Comparison of ENCODE assay signal across 14 mouse cellular contexts in the genomic region with DNA sequence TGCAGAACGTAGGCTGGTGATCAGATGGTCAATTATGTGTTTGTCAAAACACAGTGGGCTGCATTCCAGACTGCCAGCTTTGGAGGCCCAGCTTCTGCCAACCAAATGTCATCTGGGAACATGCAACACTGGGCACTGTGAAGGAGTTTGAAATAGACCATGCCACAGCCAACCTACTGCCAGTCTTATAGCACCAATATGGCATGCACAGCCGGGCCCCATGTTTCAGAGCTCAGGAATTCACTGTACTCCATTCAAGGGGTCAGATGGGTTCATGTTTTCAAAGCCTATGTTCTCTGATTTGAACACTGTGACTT.
DNase-seq lines count a peak whose midpoint lies in the region; ATAC-seq and TF ChIP-seq lines count a peak whose summit lies in the region.
"Had no signal": no experiment of that assay in that cellular context is flagged by ENCODE, and none has a peak within 500 bp of the region (broad histone marks: within the 10 kb centered on the region; RNA-seq: fewer than 3 reads in every experiment).

No protein-coding gene starts in this region.

- no peak overlapping the region for H3K4me3 ChIP-seq in heart, postnatal 0 days (ENCODE audit: low read depth, low read length)
- no peak overlapping the region for H3K4me3 ChIP-seq in intestine, embryonic 15.5 days (replicated peaks)
- H3K4me3 ChIP-seq: embryonic facial prominence, embryonic 12.5 days; megakaryocyte, embryonic 14.5 days; neural tube, embryonic 12.5 days had no signal

- no peak for TF ChIP-seq CTCF in heart, postnatal 0 days (IDR thresholded peaks at IDR 0.05; ENCODE audit: low read depth)

- H3K36me3 ChIP-seq in heart, postnatal 0 days (replicated peaks; ENCODE audit: control insufficient read depth, insufficient read depth, low read length): no peaks in the 10 kb centered on the region
- H3K36me3 ChIP-seq in intestine, embryonic 15.5 days: no peaks in the 10 kb centered on the region
- H3K36me3 ChIP-seq: embryonic facial prominence, embryonic 12.5 days; neural tube, embryonic 12.5 days had no signal

- peaks cover 21% of the 10 kb centered on the region for H3K4me1 ChIP-seq in heart, postnatal 0 days (ENCODE audit: control insufficient read depth, insufficient read depth)
- no peaks in the 10 kb centered on the region for H3K4me1 ChIP-seq in intestine, embryonic 15.5 days (replicated peaks)
- H3K4me1 ChIP-seq: megakaryocyte, embryonic 14.5 days had no signal

- no peaks in the 10 kb centered on the region for H3K27me3 ChIP-seq in heart, postnatal 0 days (ENCODE audit: control insufficient read depth, insufficient read depth, low read length)
- no peaks in the 10 kb centered on the region for H3K27me3 ChIP-seq in intestine, embryonic 15.5 days (replicated peaks)
- H3K27me3 ChIP-seq: embryonic facial prominence, embryonic 12.5 days; megakaryocyte, embryonic 14.5 days; neural tube, embryonic 12.5 days had no signal

- WGBS in heart, postnatal 0 days: 41% methylated on average over 2 of the region's 2 CpGs
- WGBS in intestine, embryonic 15.5 days: 79% methylated on average over 2 of the region's 2 CpGs

- H3K27ac ChIP-seq in heart, postnatal 0 days (ENCODE audit: low read depth): 0 out of 2 replicates have a peak overlapping the region, but pooled peaks have one; percentile 21
- no peak overlapping the region for H3K27ac ChIP-seq in intestine, embryonic 15.5 days
- H3K27ac ChIP-seq: embryonic facial prominence, embryonic 12.5 days; neural tube, embryonic 12.5 days had no signal

- no peak overlapping the region for H3K9ac ChIP-seq in heart, postnatal 0 days (replicated peaks; ENCODE audit: low read depth, low read length)
- no peak overlapping the region for H3K9ac ChIP-seq in intestine, embryonic 15.5 days
- H3K9ac ChIP-seq: embryonic facial prominence, embryonic 12.5 days; neural tube, embryonic 12.5 days had no signal

- no peak overlapping the region for H3K4me2 ChIP-seq in heart, postnatal 0 days (ENCODE audit: low read depth, low read length)
- no peak overlapping the region for H3K4me2 ChIP-seq in intestine, embryonic 15.5 days (replicated peaks)
- H3K4me2 ChIP-seq: embryonic facial prominence, embryonic 12.5 days; neural tube, embryonic 12.5 days had no signal

- peak; percentile 33 for DNase-seq in gastrocnemius, postnatal 10 days
- no peak for DNase-seq in gastrocnemius, postnatal 36 days
- DNase-seq in Muller cell, postnatal 12 days (ENCODE audit: inconsistent ontology term): peak; percentile 85
- peak; percentile 74 for DNase-seq in cerebellum, adult 11 months
- DNase-seq in heart, postnatal 0 days (ENCODE audit: low spot score): no peak
- DNase-seq in lung, postnatal 10 days: no peak
- DNase-seq: kidney, postnatal 14 days; thymus, postnatal 36 days had no signal

- no peaks in the 10 kb centered on the region for H3K9me3 ChIP-seq in heart, postnatal 0 days (replicated peaks; ENCODE audit: control insufficient read depth, low read length)
- H3K9me3 ChIP-seq in intestine, embryonic 15.5 days: no peaks in the 10 kb centered on the region
- H3K9me3 ChIP-seq: embryonic facial prominence, embryonic 12.5 days; megakaryocyte, embryonic 14.5 days; neural tube, embryonic 12.5 days had no signal

- ATAC-seq in heart, postnatal 0 days (ENCODE audit: insufficient read depth, low read depth): peak; percentile 50; the same call in 1 of the 2 replicates
- ATAC-seq in granulocyte monocyte progenitor cell, adult 5-6 weeks (replicated peaks; ENCODE audit: poor library complexity, severe bottlenecking): no peak
- ATAC-seq in intestine, embryonic 15.5 days: no peak
- ATAC-seq: activated CD4-positive, CD25-positive, alpha-beta regulatory T cell, adult 4 months had no signal

- intact Hi-C loops in gastrocnemius, postnatal 36 days (cut with DNase I): no loop called here

- no peak for TF ChIP-seq EP300 in heart, postnatal 0 days (IDR thresholded peaks at IDR 0.05; ENCODE audit: low read depth)

Comparison
In these comparisons a context has a peak if more than half of its experiments do, and no peak if none do; other contexts are left out.
1. DNase-seq: peak in gastrocnemius, postnatal 10 days (single experiment), Muller cell, postnatal 12 days (single experiment) and cerebellum, adult 11 months (single experiment); none in gastrocnemius, postnatal 36 days (0 of 2), heart, postnatal 0 days (single experiment) and lung, postnatal 10 days (single experiment).